In the genomic region with DNA sequence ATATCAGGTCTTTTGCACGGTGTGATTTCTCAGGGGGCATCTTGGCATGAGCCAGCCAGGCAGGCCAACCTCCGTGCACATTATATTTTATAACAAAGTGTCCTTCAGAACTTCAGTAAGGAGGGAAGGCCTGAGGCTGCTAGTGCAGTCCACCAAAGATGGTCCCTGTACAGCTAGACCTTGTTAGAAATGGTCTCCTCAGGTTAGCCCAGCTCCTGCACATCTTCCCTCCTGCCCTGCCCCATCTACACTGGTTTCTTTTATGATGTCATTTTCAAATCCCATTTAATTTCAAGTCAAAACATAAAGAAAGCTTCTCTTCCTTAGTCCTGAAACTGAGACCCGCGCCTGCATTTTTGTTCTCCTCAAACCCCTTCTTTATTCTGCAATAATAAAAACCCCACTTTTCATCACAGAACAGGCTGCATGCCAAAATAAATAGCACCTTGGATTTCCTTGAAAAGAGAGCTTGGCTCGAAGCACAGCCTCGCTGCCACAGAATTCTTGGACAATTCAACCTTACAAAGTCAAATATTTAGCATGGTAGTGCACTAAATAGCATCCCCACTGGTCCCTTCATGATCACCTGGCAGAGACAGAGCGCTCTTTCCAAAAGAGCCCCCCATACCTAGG, we compare ENCODE assay signal across 10 mouse cellular contexts. TPM values are rescaled to one million over a fixed set of nuclear protein-coding genes. Genes with fewer than 3 reads are reported as not detected.
DNase-seq lines count a peak whose midpoint lies in the region; ATAC-seq and TF ChIP-seq lines count a peak whose summit lies in the region.
"Had no signal": no experiment of that assay in that cellular context is flagged by ENCODE, and none has a peak within 500 bp of the region (broad histone marks: within the 10 kb centered on the region; RNA-seq: fewer than 3 reads in every experiment).

No protein-coding gene starts in this region.

- H3K36me3 ChIP-seq in kidney, adult 2 months (ENCODE audit: control insufficient read depth, insufficient read depth, low read length) = no peaks in the 10 kb centered on the region
- H3K36me3 ChIP-seq in embryonic facial prominence, embryonic 14.5 days (ENCODE audit: control insufficient read depth, insufficient read depth, low read length) = 0 out of 2 replicates have a peak, but pooled peaks cover 7% of the 10 kb centered on the region
- H3K36me3 ChIP-seq in intestine, postnatal 0 days (ENCODE audit: control insufficient read depth, insufficient read depth) = no peaks in the 10 kb centered on the region
- H3K36me3 ChIP-seq in midbrain, postnatal 0 days (ENCODE audit: insufficient read depth, low read length) = no peaks in the 10 kb centered on the region

- TF ChIP-seq CTCF in kidney, adult 2 months (conservative IDR thresholded peaks at IDR 0.05; ENCODE audit: insufficient read depth, insufficient read length, low read depth, low read length) = no peak
- no peak for TF ChIP-seq CTCF in intestine, postnatal 0 days (IDR thresholded peaks at IDR 0.05; ENCODE audit: low read depth)
- TF ChIP-seq CTCF in midbrain, postnatal 0 days (IDR thresholded peaks at IDR 0.05) = no peak

- H3K4me1 ChIP-seq in kidney, adult 2 months (ENCODE audit: control insufficient read depth, insufficient read depth, low read length) = no peaks in the 10 kb centered on the region
- peaks cover 17% of the 10 kb centered on the region for H3K4me1 ChIP-seq in embryonic facial prominence, embryonic 14.5 days (ENCODE audit: control insufficient read depth, insufficient read depth, low read length)
- 0 out of 2 replicates have a peak, but pooled peaks cover 5% of the 10 kb centered on the region for H3K4me1 ChIP-seq in intestine, postnatal 0 days (replicated peaks; ENCODE audit: control insufficient read depth, insufficient read depth, low read length)
- H3K4me1 ChIP-seq in midbrain, postnatal 0 days (ENCODE audit: insufficient read depth, low read length) = no peaks in the 10 kb centered on the region

- no peaks in the 10 kb centered on the region for H3K9me3 ChIP-seq in embryonic facial prominence, embryonic 14.5 days (ENCODE audit: control insufficient read depth, low read length)
- no peaks in the 10 kb centered on the region for H3K9me3 ChIP-seq in intestine, postnatal 0 days (ENCODE audit: control insufficient read depth)
- no peaks in the 10 kb centered on the region for H3K9me3 ChIP-seq in midbrain, postnatal 0 days (ENCODE audit: low read length)

- peak overlapping the region; percentile 9; the same call in 1 of the 2 replicates for H3K4me3 ChIP-seq in kidney, adult 2 months (ENCODE audit: insufficient read depth, low read depth, low read length)
- no peak overlapping the region; the same call in 1 of the 2 replicates for H3K4me3 ChIP-seq in embryonic facial prominence, embryonic 14.5 days (ENCODE audit: low read depth, low read length)
- peak overlapping the region; percentile 24; the same call in 1 of the 2 replicates for H3K4me3 ChIP-seq in intestine, postnatal 0 days (ENCODE audit: low read depth, low read length)
- H3K4me3 ChIP-seq in midbrain, postnatal 0 days (ENCODE audit: low read depth, low read length) = no peak overlapping the region

- peak overlapping the region; percentile 44 for H3K4me2 ChIP-seq in embryonic facial prominence, embryonic 14.5 days (ENCODE audit: low read depth, low read length)
- peak overlapping the region; percentile 59 for H3K4me2 ChIP-seq in intestine, postnatal 0 days (replicated peaks; ENCODE audit: low read depth)
- peak overlapping the region; percentile 29 for H3K4me2 ChIP-seq in midbrain, postnatal 0 days (ENCODE audit: low read depth, low read length, poor library complexity, severe bottlenecking)

- no peak for TF ChIP-seq POLR2A in kidney, adult 2 months (IDR thresholded peaks at IDR 0.05; ENCODE audit: low read depth, low read length)

- ATAC-seq in embryonic facial prominence, embryonic 14.5 days (ENCODE audit: low read depth) = peak; percentile 65
- no peak for ATAC-seq in intestine, postnatal 0 days
- ATAC-seq in midbrain, postnatal 0 days (ENCODE audit: low FRiP score) = no peak
- no peak for ATAC-seq in megakaryocyte progenitor cell, adult 5-6 weeks (replicated peaks; ENCODE audit: poor library complexity)
- ATAC-seq in megakaryocyte-erythroid progenitor cell, adult 5-6 weeks (replicated peaks; ENCODE audit: low FRiP score, low TSS enrichment, poor library complexity, severe bottlenecking) = no peak

- H3K9ac ChIP-seq in embryonic facial prominence, embryonic 14.5 days (ENCODE audit: low read depth, low read length) = no peak overlapping the region; the same call in 1 of the 2 replicates
- H3K9ac ChIP-seq in intestine, postnatal 0 days (ENCODE audit: low read depth, low read length) = no peak overlapping the region
- H3K9ac ChIP-seq in midbrain, postnatal 0 days (replicated peaks; ENCODE audit: low read length, poor library complexity, severe bottlenecking) = no peak overlapping the region

- H3K27ac ChIP-seq in kidney, adult 2 months (ENCODE audit: insufficient read depth, low read depth, low read length) = no peak overlapping the region
- peak overlapping the region; percentile 59 for H3K27ac ChIP-seq in embryonic facial prominence, embryonic 14.5 days (replicated peaks; ENCODE audit: low read depth, low read length)
- H3K27ac ChIP-seq in intestine, postnatal 0 days (ENCODE audit: low read depth, low read length) = no peak overlapping the region
- no peak overlapping the region for H3K27ac ChIP-seq in midbrain, postnatal 0 days (ENCODE audit: low read depth, low read length)

- no peaks in the 10 kb centered on the region for H3K27me3 ChIP-seq in kidney, adult 2 months (replicated peaks; ENCODE audit: control insufficient read depth, insufficient read depth, low read length)
- no peaks in the 10 kb centered on the region for H3K27me3 ChIP-seq in embryonic facial prominence, embryonic 14.5 days (replicated peaks; ENCODE audit: control insufficient read depth, insufficient read depth, low read length)
- no peaks in the 10 kb centered on the region for H3K27me3 ChIP-seq in intestine, postnatal 0 days (replicated peaks; ENCODE audit: control insufficient read depth, insufficient read depth, low read length)
- H3K27me3 ChIP-seq in midbrain, postnatal 0 days (ENCODE audit: insufficient read depth, low read length) = no peaks in the 10 kb centered on the region
- H3K27me3 ChIP-seq: CH12.LX had no signal

- peak; percentile 7 for DNase-seq in kidney, adult 2 months
- no peak for DNase-seq in kidney, postnatal 4 days
- peak; percentile 88 for DNase-seq in embryonic facial prominence, embryonic 14.5 days (ENCODE audit: low spot score)
- no peak for DNase-seq in midbrain, postnatal 0 days (ENCODE audit: low spot score)
- no peak for DNase-seq in cerebellum, postnatal 10 days
- DNase-seq: kidney, adult 8-10 months had no signal

- WGBS in kidney, adult 2 months = 51% methylated on average over 7 of the region's 7 CpGs
- 46% methylated on average over 7 of the region's 7 CpGs for WGBS in embryonic facial prominence, embryonic 14.5 days
- 70% methylated on average over 7 of the region's 7 CpGs for WGBS in intestine, postnatal 0 days
- 48% methylated on average over 7 of the region's 7 CpGs for WGBS in midbrain, postnatal 0 days

RNA-seq across cellular contexts. Expression of a gene that starts 28.1 kb away (rescaled TPM):
- 3.2 and 3.5 TPM in 2 replicates for polyA plus RNA-seq in kidney, adult 2 months (2012; rRNA removed)
- 2.6 and 3.1 TPM in 2 replicates for polyA plus RNA-seq in embryonic facial prominence, embryonic 14.5 days (2014; fragmentation: Nextera tagmentation; extraction: Ambion mirVana)
- polyA plus RNA-seq in intestine, postnatal 0 days (2015; fragmentation: Nextera tagmentation; extraction: Ambion mirVana) = 0.31 and 0.34 TPM in 2 replicates
- total RNA-seq in midbrain, postnatal 0 days (2014; rRNA removed) = 4.2 and 4.4 TPM in 2 replicates
- polyA plus RNA-seq in midbrain, postnatal 0 days (2015; fragmentation: Nextera tagmentation; extraction: Ambion mirVana) = 0.32 and 0.49 TPM in 2 replicates
- total RNA-seq in megakaryocyte progenitor cell, adult 5-6 weeks (2015) = not detected in 2 replicates
- 0.12 TPM in 1 of 2 replicates, not detected in the other for total RNA-seq in megakaryocyte progenitor cell, adult 5-6 weeks (2017)
- not detected in 2 replicates for total RNA-seq in megakaryocyte-erythroid progenitor cell, adult 5-6 weeks (2014; fragmentation: Nextera tagmentation)
- total RNA-seq in megakaryocyte-erythroid progenitor cell, adult 5-6 weeks (2017) = not detected in 2 replicates
- total RNA-seq: CH12.LX had no signal

RNA-seq across cellular contexts. Expression of a gene that starts 34.4 kb away (rescaled TPM):
- polyA plus RNA-seq in kidney, adult 2 months (2012; rRNA removed) = not detected in 2 replicates
- not detected in 2 replicates for polyA plus RNA-seq in embryonic facial prominence, embryonic 14.5 days (2014; fragmentation: Nextera tagmentation; extraction: Ambion mirVana)
- not detected in 2 replicates for polyA plus RNA-seq in intestine, postnatal 0 days (2015; fragmentation: Nextera tagmentation; extraction: Ambion mirVana)
- not detected in 2 replicates for total RNA-seq in midbrain, postnatal 0 days (2014; rRNA removed)
- polyA plus RNA-seq in midbrain, postnatal 0 days (2015; fragmentation: Nextera tagmentation; extraction: Ambion mirVana) = not detected in 2 replicates
- total RNA-seq in megakaryocyte progenitor cell, adult 5-6 weeks (2015) = not detected in 2 replicates
- not detected in 2 replicates for total RNA-seq in megakaryocyte progenitor cell, adult 5-6 weeks (2017)
- not detected in 2 replicates for total RNA-seq in megakaryocyte-erythroid progenitor cell, adult 5-6 weeks (2014; fragmentation: Nextera tagmentation)
- not detected in 2 replicates for total RNA-seq in megakaryocyte-erythroid progenitor cell, adult 5-6 weeks (2017)
- total RNA-seq: CH12.LX had no signal

Comparison
In these comparisons a context has a peak if more than half of its experiments do, and no peak if none do; other contexts are left out.
1. DNase-seq: peak in kidney, adult 2 months (single experiment) and embryonic facial prominence, embryonic 14.5 days (single experiment); none in kidney, postnatal 4 days (0 of 2), midbrain, postnatal 0 days (single experiment) and cerebellum, postnatal 10 days (0 of 2).
2. H3K4me3 ChIP-seq: peak in kidney, adult 2 months (single experiment) and intestine, postnatal 0 days (single experiment); none in embryonic facial prominence, embryonic 14.5 days (single experiment) and midbrain, postnatal 0 days (single experiment).
3. Peak in every context shown above with its lines, with median percentiles within 50 percentile points of each other: H3K4me2 ChIP-seq.